In the genomic region with DNA sequence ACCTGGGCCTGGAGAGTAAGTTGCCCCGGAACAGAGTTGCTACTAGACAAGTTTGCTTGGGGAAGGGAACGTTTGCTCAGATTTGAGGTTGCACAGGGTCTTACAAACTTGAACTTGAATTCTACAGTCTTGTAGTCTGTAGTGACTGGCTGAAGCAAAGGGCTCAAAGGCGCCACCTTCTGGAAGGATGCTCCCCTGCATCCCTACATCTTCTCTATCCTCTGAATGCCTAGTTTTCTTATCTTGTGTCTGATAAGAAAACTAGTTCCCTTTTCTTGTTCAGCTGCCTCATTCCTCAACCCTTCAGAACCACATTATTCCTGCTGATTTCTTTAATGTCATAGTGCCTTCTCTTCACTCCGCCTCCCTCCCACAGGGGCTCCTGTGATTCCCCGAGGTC, we compare ENCODE assay signal across 7 mouse cellular contexts.
A peak's percentile ranks its signal among the peaks of the same experiment; 100 is the strongest.
DNase-seq lines count a peak whose midpoint lies in the region; ATAC-seq and TF ChIP-seq lines count a peak whose summit lies in the region.
"Not testable (repeated sequence)": the region's sequence is repeated elsewhere in the genome, so short reads cannot be mapped to it uniquely, and the experiment has no call there.

No protein-coding gene starts in this region.

- not testable (repeated sequence) for H3K27me3 ChIP-seq in liver, postnatal 0 days (ENCODE audit: insufficient read depth, low read length)

- H3K4me1 ChIP-seq in liver, postnatal 0 days (ENCODE audit: insufficient read depth), result not testable (repeated sequence)

- H3K9me3 ChIP-seq in liver, postnatal 0 days (ENCODE audit: low read length), result not testable (repeated sequence)

- not testable (repeated sequence) for ATAC-seq in liver, postnatal 0 days

- not testable (repeated sequence) for H3K4me2 ChIP-seq in liver, postnatal 0 days (ENCODE audit: low read depth, low read length)

- not testable (repeated sequence) for H3K9ac ChIP-seq in liver, postnatal 0 days (replicated peaks)

- TF ChIP-seq CTCF in liver, postnatal 0 days (IDR thresholded peaks at IDR 0.05; ENCODE audit: low read depth), result peak; percentile 61

- peak; percentile 69 for DNase-seq in ES-CJ7 (ENCODE audit: low read depth, low spot score)
- DNase-seq in adrenal gland, postnatal 14 days, result peak; percentile 47
- peak; percentile 24 for DNase-seq in gastrocnemius, postnatal 10 days
- peak; percentile 15 for DNase-seq in kidney, adult 9 months
- DNase-seq in liver, postnatal 0 days, result peak; percentile 48
- DNase-seq in ovary, postnatal 14 days (ENCODE audit: low spot score), result peak; percentile 12
- peak; percentile 16 for DNase-seq in thymus, postnatal 25 days

- H3K36me3 ChIP-seq in liver, postnatal 0 days (replicated peaks; ENCODE audit: insufficient read depth, low read length), result not testable (repeated sequence)

- not testable (repeated sequence) for TF ChIP-seq EP300 in liver, postnatal 0 days (IDR thresholded peaks at IDR 0.05; ENCODE audit: low read depth)

- H3K4me3 ChIP-seq in liver, postnatal 0 days (ENCODE audit: low read depth, low read length), result not testable (repeated sequence)

- WGBS in liver, postnatal 0 days (ENCODE audit: insufficient replicate concordance), result 51% methylated on average over 5 of the region's 5 CpGs

- not testable (repeated sequence) for H3K27ac ChIP-seq in liver, postnatal 0 days (ENCODE audit: low read depth)

Comparison
In these comparisons a context has a peak if more than half of its experiments do, and no peak if none do; other contexts are left out.
1. DNase-seq: peak in every context shown above with its lines; median percentile 69 in ES-CJ7; 48 in liver, postnatal 0 days; 47 in adrenal gland, postnatal 14 days; 24 in gastrocnemius, postnatal 10 days; 16 in thymus, postnatal 25 days; 15 in kidney, adult 9 months; 12 in ovary, postnatal 14 days.